Mouse (Mus musculus) R1 (cell line): ENCODE results near the gene Hist1h2aa.
A peak's percentile ranks its signal among the peaks of the same experiment; 100 is the strongest.

Source experiments
- DNase-seq: peaks from one replicate; pipeline ENCODE4 v3.0.0-alpha.2; 2018; ENCODE audit warnings: low read depth, low spot score

Gene Hist1h2aa

GRCm38 (mm10) chr13:23942861-23943260 is 8.6 kb downstream of the Hist1h2aa start:
- DNase-seq = peak; percentile 42

DNA sequence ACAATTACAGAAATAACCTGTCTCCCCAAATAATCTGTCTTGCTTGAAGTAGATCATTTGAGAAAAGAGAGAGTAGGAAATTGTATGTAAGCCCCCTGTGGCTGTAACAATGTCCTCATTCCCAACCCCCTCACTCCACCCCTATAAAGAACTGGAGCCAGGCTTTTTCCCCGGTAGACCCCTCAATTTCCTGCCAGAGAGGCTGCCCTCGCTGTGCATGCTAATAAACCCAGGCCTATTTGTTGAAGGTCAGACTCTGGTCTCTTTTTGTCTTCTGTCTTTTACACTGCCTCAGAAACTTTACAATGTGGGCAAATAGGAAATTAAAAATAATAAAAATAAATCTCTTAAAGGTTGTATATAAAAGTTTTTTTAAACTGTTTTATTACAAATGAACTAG is 12.0 kb downstream of the Hist1h2aa start:
- DNase-seq = no peak

DNA sequence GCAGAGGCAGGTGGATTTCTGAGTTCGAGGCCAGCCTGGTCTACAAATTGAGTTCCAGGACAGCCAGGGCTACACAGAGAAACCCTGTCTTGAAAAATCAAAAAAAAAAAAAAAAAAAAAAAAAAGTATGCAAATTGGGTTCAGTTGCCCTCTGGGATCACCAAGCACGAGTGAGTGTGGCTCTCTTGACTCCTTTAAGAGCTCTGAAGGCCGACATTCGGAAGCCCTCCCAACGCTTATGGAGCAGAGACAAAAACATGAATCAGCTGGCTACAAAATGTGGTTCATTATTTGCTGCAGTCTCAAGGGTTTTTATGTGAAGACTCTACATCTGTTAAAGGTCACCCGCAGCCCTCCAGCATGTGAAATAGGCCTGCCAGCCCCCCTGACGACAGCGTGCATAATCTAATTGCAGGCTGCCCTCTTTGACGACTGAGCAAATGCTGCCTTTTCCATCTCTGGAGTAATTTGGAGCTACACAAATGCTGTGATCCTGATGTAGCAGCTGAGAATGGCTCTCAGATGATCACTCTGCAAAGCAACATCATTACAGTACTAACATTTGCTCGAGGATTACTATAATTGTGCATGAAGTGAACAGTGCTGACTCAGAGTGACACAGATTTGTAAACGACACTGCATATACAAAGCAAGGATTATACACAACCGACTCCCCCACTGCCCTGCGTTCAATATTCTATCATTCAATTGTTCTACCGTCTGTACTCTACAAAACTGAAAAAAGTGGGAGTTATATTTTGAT is 15.4 kb downstream of the Hist1h2aa start:
- no peak for DNase-seq

- peak; percentile 34 for DNase-seq
Observed at GRCm38 (mm10) chr13:23950928-23951327, 16.7 kb downstream of the Hist1h2aa start.

- DNase-seq = no peak
Observed at GRCm38 (mm10) chr13:23959776-23960175, 25.5 kb downstream of the Hist1h2aa start.

DNA sequence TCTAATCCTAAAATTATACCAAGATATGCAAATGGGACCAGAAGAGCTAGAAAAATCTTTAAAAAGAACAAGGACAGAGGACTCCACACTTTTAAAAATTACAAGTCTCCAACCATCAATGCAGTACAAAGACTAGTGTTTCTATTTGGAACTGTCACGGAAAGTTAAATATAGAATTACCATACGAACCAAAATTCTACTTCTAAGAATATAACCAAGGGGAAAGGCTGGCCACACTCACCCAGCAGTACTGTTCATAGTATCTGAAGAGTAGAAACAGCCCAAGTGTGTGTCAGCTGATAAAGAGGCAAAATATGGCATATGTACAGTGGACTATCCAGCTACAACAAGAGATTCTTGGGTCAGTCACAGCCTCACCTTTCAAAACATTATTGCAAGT is 30.6 kb downstream of the Hist1h2aa start:
- DNase-seq = no peak

GRCm38 (mm10) chr13:23971870-23972269 is 37.6 kb downstream of the Hist1h2aa start:
- DNase-seq = no peak

DNA sequence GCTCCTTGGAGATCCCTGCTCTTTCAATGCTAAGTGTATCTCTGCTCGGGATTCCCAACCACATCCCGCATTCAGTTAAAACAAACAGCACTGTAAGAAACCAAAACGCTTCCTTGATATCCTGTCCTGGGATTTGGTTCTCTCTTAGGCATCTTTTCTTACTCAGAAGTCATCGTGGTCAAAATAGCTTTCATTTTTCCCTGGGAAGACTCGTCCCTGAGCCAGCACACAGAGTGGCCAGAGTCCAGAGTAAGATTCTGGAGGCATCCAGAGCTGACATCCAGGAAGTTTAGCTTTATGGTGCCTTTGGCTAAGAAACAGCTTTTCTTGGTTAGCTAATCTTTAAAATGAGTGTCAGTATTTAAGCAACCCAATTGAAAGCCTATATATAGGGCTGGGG is 38.0 kb downstream of the Hist1h2aa start:
- no peak for DNase-seq
